Mouse (Mus musculus) small intestine, adult 2 months (tissue): Measurements from ENCODE around the gene Htr5b.

Source experiments
- CTCF ChIP-seq: fragments of 200-500 bp; IDR thresholded peaks from 2 replicates; pipeline ENCODE4 v1.5.1; 2012; ENCODE audit warnings: low read depth, mild to moderate bottlenecking, control low read depth, inconsistent platforms, low read length, moderate library complexity, mixed read lengths; ENCODE audit not compliant: insufficient replicate concordance, insufficient read length; ENCODE audit errors: extremely low read depth
- POLR2A ChIP-seq: fragments of 200-500 bp; IDR thresholded peaks from 2 replicates; pipeline ENCODE4 v1.6.1; 2012; ENCODE audit warnings: low read depth, mild to moderate bottlenecking, control low read depth, inconsistent platforms, low read length, moderate library complexity

DNA sequence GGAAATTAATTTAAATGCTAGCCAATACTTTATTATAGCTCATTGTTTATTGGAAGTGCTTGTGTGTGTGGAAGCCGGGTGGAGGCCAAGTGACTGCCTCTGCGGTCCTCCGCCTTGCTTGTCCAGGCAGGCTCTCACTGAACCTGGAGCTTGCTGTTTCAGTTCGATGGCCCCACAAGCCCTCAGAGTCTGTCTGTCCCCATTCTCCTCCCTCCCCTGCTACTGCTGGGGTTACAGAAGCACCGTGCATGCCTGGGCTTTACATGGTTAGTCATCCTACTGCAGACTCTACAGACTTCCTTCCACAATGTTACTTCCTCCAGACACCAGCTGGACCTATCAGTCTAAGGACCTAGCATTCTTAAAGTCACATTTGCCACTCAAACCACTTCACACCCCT lies 29.6 kb upstream of the Htr5b start:
- TF ChIP-seq CTCF, result no peak
- no peak for TF ChIP-seq POLR2A
